Mouse (Mus musculus) cerebellum, adult 2 months (tissue): ENCODE results near the gene Cbln4.

ENCODE experiments used
- CTCF ChIP-seq: fragments of 200-500 bp; IDR thresholded peaks from 2 replicates; pipeline ENCODE4 v1.5.1; 2011; ENCODE audit warnings: low read depth, mild to moderate bottlenecking, control low read depth, low read length, moderate library complexity, borderline replicate concordance; ENCODE audit not compliant: insufficient read depth
- POLR2A ChIP-seq: fragments of 200-500 bp; IDR thresholded peaks from 2 replicates; pipeline ENCODE4 v1.6.1; 2011; ENCODE audit warnings: low read length, control low read depth, borderline replicate concordance; ENCODE audit not compliant: insufficient read depth

DNA sequence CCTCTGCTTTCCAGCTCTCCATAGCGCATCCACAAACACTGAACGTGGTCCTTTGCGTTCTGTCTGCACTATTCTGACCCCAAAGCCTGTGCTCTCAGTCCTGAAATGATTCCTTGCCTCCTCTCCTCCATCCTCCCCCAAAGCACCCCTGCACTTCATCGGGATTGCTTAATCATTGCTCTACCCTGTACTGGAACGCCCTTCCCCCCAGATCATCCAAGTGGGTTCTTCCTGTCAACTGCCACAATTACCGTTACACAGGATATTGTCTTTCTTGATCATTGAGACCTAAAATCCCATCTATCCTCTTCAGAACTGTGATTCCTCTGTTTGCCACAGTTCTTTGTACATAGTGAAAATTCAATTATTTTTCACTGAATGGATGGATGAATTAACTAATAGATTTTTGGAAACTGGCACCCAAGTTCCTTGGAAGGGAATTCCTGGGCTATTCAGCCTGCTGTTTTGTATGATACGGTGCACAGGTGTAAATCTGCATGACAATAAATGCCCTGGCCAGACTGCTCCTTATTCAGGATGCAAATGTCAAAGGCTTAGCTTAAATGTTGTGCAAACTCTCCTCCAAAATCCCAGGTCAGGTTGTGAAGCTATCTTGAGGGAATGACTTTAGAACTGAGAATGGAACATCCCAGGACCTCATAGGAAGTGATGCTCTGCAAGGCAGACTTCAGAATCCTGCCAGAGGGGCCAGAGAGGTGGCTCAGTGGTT is 15.8 kb upstream of the Cbln4 start:
- TF ChIP-seq CTCF (no peak), POLR2A (no peak)
